Mouse (Mus musculus): Measurements from ENCODE around the gene Spred2.
"Not testable (repeated sequence)": the region's sequence is repeated elsewhere in the genome, so short reads cannot be mapped to it uniquely, and the experiment has no call there.

The Spred2 gene

GRCm38 (mm10) chr11:20064086-20064485 is 139.9 kb downstream of the Spred2 start:
- DNase-seq = not testable (repeated sequence)

- no peak for DNase-seq
Observed at GRCm38 (mm10) chr11:20064926-20065325, 140.8 kb downstream of the Spred2 start.

- DNase-seq = no peak
Observed at GRCm38 (mm10) chr11:20066106-20066505, 141.9 kb downstream of the Spred2 start.

GRCm38 (mm10) chr11:20067521-20067920 is 143.3 kb downstream of the Spred2 start:
- DNase-seq = no peak

- no peak for DNase-seq
Observed at GRCm38 (mm10) chr11:20068346-20069004, 144.3 kb downstream of the Spred2 start.

GRCm38 (mm10) chr11:20072174-20072573 is 148.0 kb downstream of the Spred2 start:
- DNase-seq = peak; percentile 65

- DNase-seq = no peak
Observed at GRCm38 (mm10) chr11:20072826-20073225, 148.7 kb downstream of the Spred2 start.

All from kidney, adult 9 months (tissue).